Mouse (Mus musculus) embryonic fibroblast, embryonic 13.5 days (primary cell): ENCODE results near the gene Mgat5.

ENCODE experiments used
- CTCF ChIP-seq: IDR thresholded peaks from 2 replicates; pipeline ENCODE4 v1.5.1; 2011; ENCODE audit warnings: mild to moderate bottlenecking, control low read depth, low read length, moderate library complexity, borderline replicate concordance; ENCODE audit not compliant: insufficient read depth
- POLR2A ChIP-seq: IDR thresholded peaks from 2 replicates; pipeline ENCODE4 v1.6.1; 2011; ENCODE audit warnings: low read depth, mild to moderate bottlenecking, control low read depth, low read length, moderate library complexity

- TF ChIP-seq CTCF (no peak), POLR2A (no peak)
Observed at GRCm38 (mm10) chr1:127531723-127532122, 326.9 kb downstream of the Mgat5 start.
